Mouse (Mus musculus): ENCODE data around the gene Naa30. TPM values are rescaled to one million over a fixed set of nuclear protein-coding genes. Genes with fewer than 3 reads are reported as not detected.

The Naa30 gene
- polyA plus RNA-seq (2015; fragmentation: Illumina TruSeq; extraction: RNeasy Lipid Tissue Mini Kit (QIAGEN cat#74804); ENCODE audit: insufficient read depth, low replicate concordance): 44.6 TPM

GRCm38 (mm10) chr14:49171867-49172581 lies at the start of gene Naa30:
Gene Naa30, plus strand, starts transcription at chr14:49172226.

Other genes starting within 250 kb of the Naa30 start
- gene Ap5m1, start 106.1 kb upstream of the Naa30 start, polyA plus RNA-seq (2015; fragmentation: Illumina TruSeq; extraction: RNeasy Lipid Tissue Mini Kit (QIAGEN cat#74804); ENCODE audit: insufficient read depth, low replicate concordance): 46.5 TPM
- 61.3 TPM for gene Exoc5, start 105.6 kb upstream of the Naa30 start, polyA plus RNA-seq (2015; fragmentation: Illumina TruSeq; extraction: RNeasy Lipid Tissue Mini Kit (QIAGEN cat#74804); ENCODE audit: insufficient read depth, low replicate concordance)
- not detected for gene ccdc198, start 73.2 kb downstream of the Naa30 start, polyA plus RNA-seq (2015; fragmentation: Illumina TruSeq; extraction: RNeasy Lipid Tissue Mini Kit (QIAGEN cat#74804); ENCODE audit: insufficient read depth, low replicate concordance)

Data from spleen, adult 10 weeks (tissue).